Mouse (Mus musculus): ENCODE measurements around the gene Calr3. TPM values are rescaled to one million over a fixed set of nuclear protein-coding genes. Genes with fewer than 3 reads are reported as not detected.
A peak's percentile ranks its signal among the peaks of the same experiment; 100 is the strongest.

Calr3 gene
- polyA plus RNA-seq, 1 experiment, result 1.6 TPM

- no peaks in the 10 kb centered on the region for H3K27me3 ChIP-seq (ENCODE audit: control insufficient read depth, insufficient read depth, insufficient read length)
- H3K79me2 ChIP-seq (ENCODE audit: control insufficient read depth, insufficient read depth), result no peaks in the 10 kb centered on the region
- no peaks in the 10 kb centered on the region for H3K79me3 ChIP-seq (ENCODE audit: low read depth)
- H3K36me3 ChIP-seq (ENCODE audit: control insufficient read depth, insufficient read depth), result peaks cover 49% of the 10 kb centered on the region
- TF ChIP-seq MYOD1 (IDR thresholded peaks at IDR 0.05; ENCODE audit: control insufficient read depth, insufficient read length, low read depth) (no peak), MAX (IDR thresholded peaks at IDR 0.05) (no peak), CTCF (IDR thresholded peaks at IDR 0.05; ENCODE audit: control insufficient read depth, insufficient read depth, insufficient read length) (no peak), USF1 (IDR thresholded peaks at IDR 0.05; ENCODE audit: low read depth) (no peak), MYOG (IDR thresholded peaks at IDR 0.05; ENCODE audit: control insufficient read depth, extremely low read depth, insufficient read length) (no peak), CEBPB (IDR thresholded peaks at IDR 0.05; ENCODE audit: low read depth) (no peak), FOSL1 (IDR thresholded peaks at IDR 0.05; ENCODE audit: insufficient read depth, low read length, poor library complexity, severe bottlenecking) (no peak)
- no peak overlapping the region for H3K4me3 ChIP-seq (ENCODE audit: insufficient read depth, poor library complexity, severe bottlenecking)
- no peak overlapping the region for H3ac ChIP-seq (ENCODE audit: control insufficient read depth, insufficient read length, low read depth)
Observed at GRCm38 (mm10) chr8:72375161-72375560, 68.5 kb downstream of the Calr3 start.

Small RNAs within 50 kb of the gene (microRNA-seq; reads per million reads assigned to microRNA genes)
- gene Mir7068 (ENCODE audit: borderline microRNAs expressed), result 1.6 reads per million, percentile 36 among the genes with 10 or more reads in this experiment

Other genes starting within 250 kb of the Calr3 start
- gene Cib3, start 231.0 kb downstream of the Calr3 start, polyA plus RNA-seq (2012; fragmentation: generic; extraction: Trizol), result not detected
- not detected for gene Gm11034, start 230.2 kb downstream of the Calr3 start, polyA plus RNA-seq (2012; fragmentation: generic; extraction: Trizol)
- 40.7 TPM for gene Fam32a, start 224.1 kb downstream of the Calr3 start, polyA plus RNA-seq (2012; fragmentation: generic; extraction: Trizol)
- 77.7 TPM for gene Ap1m1, start 203.9 kb downstream of the Calr3 start, polyA plus RNA-seq (2012; fragmentation: generic; extraction: Trizol)
- 107 TPM for gene Gm10282, start 138.6 kb downstream of the Calr3 start, polyA plus RNA-seq (2012; fragmentation: generic; extraction: Trizol)
- gene Klf2, start 124.8 kb downstream of the Calr3 start, polyA plus RNA-seq (2012; fragmentation: generic; extraction: Trizol), result 9.9 TPM
- gene Eps15l1, start 22.4 kb downstream of the Calr3 start, polyA plus RNA-seq (2012; fragmentation: generic; extraction: Trizol), result 29.4 TPM
- gene 1700030K09Rik, start within 50 bp of the Calr3 start, polyA plus RNA-seq (2012; fragmentation: generic; extraction: Trizol), result 5.9 TPM
- 56.9 TPM for gene Cherp, start 31.4 kb upstream of the Calr3 start, polyA plus RNA-seq (2012; fragmentation: generic; extraction: Trizol)
- gene Slc35e1, start 48.7 kb upstream of the Calr3 start, polyA plus RNA-seq (2012; fragmentation: generic; extraction: Trizol), result 27.5 TPM
- gene Med26, start 104.4 kb upstream of the Calr3 start, polyA plus RNA-seq (2012; fragmentation: generic; extraction: Trizol), result 7.8 TPM
- gene Smim7, start 127.2 kb upstream of the Calr3 start, polyA plus RNA-seq (2012; fragmentation: generic; extraction: Trizol), result 57.9 TPM
- gene Tmem38a, start 128.2 kb upstream of the Calr3 start, polyA plus RNA-seq (2012; fragmentation: generic; extraction: Trizol), result 16.5 TPM
- 0.05 TPM for gene Nwd1, start 202.8 kb upstream of the Calr3 start, polyA plus RNA-seq (2012; fragmentation: generic; extraction: Trizol)